Mouse (Mus musculus): ENCODE data around the gene Ltv1. TPM values are rescaled to one million over a fixed set of nuclear protein-coding genes. Genes with fewer than 3 reads are reported as not detected.

Ltv1 gene
- polyA plus RNA-seq, 1 experiment: 22.9 TPM

DNA sequence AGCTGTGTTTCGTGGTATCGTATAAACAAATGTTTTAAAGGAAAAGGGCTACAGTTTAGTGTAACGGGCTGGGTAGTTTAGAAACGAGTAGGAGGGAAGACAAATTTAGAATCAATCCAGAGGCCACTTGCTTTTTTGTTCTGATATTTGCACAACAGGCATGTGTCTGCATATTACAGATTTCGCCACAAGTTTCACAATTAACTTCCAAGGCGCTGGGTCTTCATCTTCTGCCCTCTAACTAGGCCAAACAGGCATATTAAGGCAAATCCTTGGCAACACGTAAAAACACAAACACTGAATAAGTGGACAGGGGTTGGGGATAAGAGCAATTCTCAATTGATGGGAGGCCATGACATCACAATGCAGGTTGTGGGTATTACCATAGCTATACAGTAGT is 17.1 kb downstream of the Ltv1 start:
- TF ChIP-seq POLR2A (IDR thresholded peaks at IDR 0.05; ENCODE audit: extremely low read depth, insufficient read depth, low read length) (no peak), CTCF (IDR thresholded peaks at IDR 0.05; ENCODE audit: extremely low read depth, insufficient read depth, low read length) (no peak)
- Histone ChIP-seq H3K4me3 (ENCODE audit: insufficient read depth, low read length) (no peak overlapping the region), H3K27ac (ENCODE audit: insufficient read depth, low read length) (no peak overlapping the region), H3K4me1 (ENCODE audit: control insufficient read depth, insufficient read depth, low read length) (no peaks in the 10 kb centered on the region)

DNA sequence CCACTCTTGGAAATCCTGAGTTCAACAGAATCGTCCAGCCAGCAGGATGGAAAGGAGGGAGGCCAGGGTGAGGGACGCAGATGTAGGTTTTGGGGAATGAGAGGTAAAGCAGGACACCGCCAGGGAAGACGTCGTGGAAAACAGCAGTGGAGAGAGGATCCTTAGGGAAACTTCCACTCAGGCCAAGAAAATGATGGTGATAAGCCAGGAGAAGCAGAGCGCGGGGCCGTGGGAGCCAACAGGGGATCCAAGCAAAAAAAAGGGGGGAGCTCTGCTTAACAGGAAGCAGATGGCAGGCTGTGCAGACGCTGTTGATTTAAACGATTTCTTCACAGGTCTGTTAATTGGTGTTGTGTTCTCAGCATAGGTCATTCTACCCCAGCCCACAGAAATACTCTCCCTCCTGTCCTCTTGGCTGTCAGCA is 20.2 kb downstream of the Ltv1 start:
- no peak overlapping the region for H3K4me3 ChIP-seq (ENCODE audit: insufficient read depth, low read length)
- TF ChIP-seq POLR2A (IDR thresholded peaks at IDR 0.05; ENCODE audit: extremely low read depth, insufficient read depth, low read length): no peak
- no peak for TF ChIP-seq CTCF (IDR thresholded peaks at IDR 0.05; ENCODE audit: extremely low read depth, insufficient read depth, low read length)
- H3K4me1 ChIP-seq (ENCODE audit: control insufficient read depth, insufficient read depth, low read length): no peaks in the 10 kb centered on the region
- no peak overlapping the region for H3K27ac ChIP-seq (ENCODE audit: insufficient read depth, low read length)

DNA sequence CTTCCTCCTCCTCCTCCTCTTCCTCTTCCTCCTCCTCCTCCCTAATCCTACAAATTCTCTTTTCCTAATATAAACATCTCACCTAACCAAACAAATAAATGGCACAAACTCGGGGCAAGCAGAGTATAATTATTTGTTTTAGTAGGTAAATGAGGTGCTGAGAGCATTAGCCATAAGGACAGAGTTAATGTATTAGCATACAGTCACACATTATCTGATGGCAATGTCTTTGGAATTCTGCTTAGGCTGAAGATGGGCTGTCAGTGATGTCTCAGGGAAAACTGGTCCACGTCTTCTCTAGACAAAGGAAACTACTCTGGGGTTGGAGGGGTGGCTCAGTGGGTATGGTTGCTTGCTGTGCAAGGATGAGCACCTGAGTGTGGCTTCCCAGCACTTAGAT is 21.5 kb downstream of the Ltv1 start:
- no peak for TF ChIP-seq CTCF (IDR thresholded peaks at IDR 0.05; ENCODE audit: extremely low read depth, insufficient read depth, low read length)
- TF ChIP-seq POLR2A (IDR thresholded peaks at IDR 0.05; ENCODE audit: extremely low read depth, insufficient read depth, low read length): no peak
- H3K4me1 ChIP-seq (ENCODE audit: control insufficient read depth, insufficient read depth, low read length): no peaks in the 10 kb centered on the region
- no peak overlapping the region for H3K27ac ChIP-seq (ENCODE audit: insufficient read depth, low read length)
- no peak overlapping the region for H3K4me3 ChIP-seq (ENCODE audit: insufficient read depth, low read length)

- Histone ChIP-seq H3K27ac (ENCODE audit: insufficient read depth, low read length) (no peak overlapping the region), H3K4me1 (ENCODE audit: control insufficient read depth, insufficient read depth, low read length) (no peaks in the 10 kb centered on the region), H3K4me3 (ENCODE audit: insufficient read depth, low read length) (no peak overlapping the region)
- TF ChIP-seq CTCF (IDR thresholded peaks at IDR 0.05; ENCODE audit: extremely low read depth, insufficient read depth, low read length) (no peak), POLR2A (IDR thresholded peaks at IDR 0.05; ENCODE audit: extremely low read depth, insufficient read depth, low read length) (no peak)
Observed at GRCm38 (mm10) chr10:13170739-13171448, 22.1 kb downstream of the Ltv1 start.

- H3K4me1 ChIP-seq (ENCODE audit: control insufficient read depth, insufficient read depth, low read length): no peaks in the 10 kb centered on the region
- no peak for TF ChIP-seq POLR2A (IDR thresholded peaks at IDR 0.05; ENCODE audit: extremely low read depth, insufficient read depth, low read length)
- no peak for TF ChIP-seq CTCF (IDR thresholded peaks at IDR 0.05; ENCODE audit: extremely low read depth, insufficient read depth, low read length)
- H3K4me3 ChIP-seq (ENCODE audit: insufficient read depth, low read length): no peak overlapping the region
- no peak overlapping the region for H3K27ac ChIP-seq (ENCODE audit: insufficient read depth, low read length)
Observed at GRCm38 (mm10) chr10:13168461-13168860, 24.5 kb downstream of the Ltv1 start.

DNA sequence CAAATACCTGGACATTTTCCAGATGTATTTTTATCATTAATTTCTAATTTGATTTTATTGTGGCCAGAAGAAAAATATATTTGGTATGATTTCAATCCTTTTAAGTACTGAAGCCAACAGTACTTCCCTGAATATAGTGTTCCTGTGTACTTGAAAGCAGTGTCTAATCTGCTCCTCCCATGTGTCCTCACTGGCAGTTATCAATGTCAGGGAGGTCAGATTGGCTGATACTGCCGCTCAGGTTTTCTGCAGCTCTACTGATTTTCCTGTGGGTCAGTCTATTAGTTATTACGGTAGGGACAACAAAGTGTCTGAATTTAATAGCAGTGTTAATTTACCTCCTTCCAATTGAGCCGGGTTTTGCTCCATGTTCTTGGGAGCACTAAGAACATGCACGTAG is 30.9 kb downstream of the Ltv1 start:
- no peak for TF ChIP-seq CTCF (IDR thresholded peaks at IDR 0.05; ENCODE audit: extremely low read depth, insufficient read depth, low read length)
- no peak for TF ChIP-seq POLR2A (IDR thresholded peaks at IDR 0.05; ENCODE audit: extremely low read depth, insufficient read depth, low read length)
- Histone ChIP-seq H3K27ac (ENCODE audit: insufficient read depth, low read length) (no peak overlapping the region), H3K4me3 (ENCODE audit: insufficient read depth, low read length) (no peak overlapping the region), H3K4me1 (ENCODE audit: control insufficient read depth, insufficient read depth, low read length) (no peaks in the 10 kb centered on the region)

DNA sequence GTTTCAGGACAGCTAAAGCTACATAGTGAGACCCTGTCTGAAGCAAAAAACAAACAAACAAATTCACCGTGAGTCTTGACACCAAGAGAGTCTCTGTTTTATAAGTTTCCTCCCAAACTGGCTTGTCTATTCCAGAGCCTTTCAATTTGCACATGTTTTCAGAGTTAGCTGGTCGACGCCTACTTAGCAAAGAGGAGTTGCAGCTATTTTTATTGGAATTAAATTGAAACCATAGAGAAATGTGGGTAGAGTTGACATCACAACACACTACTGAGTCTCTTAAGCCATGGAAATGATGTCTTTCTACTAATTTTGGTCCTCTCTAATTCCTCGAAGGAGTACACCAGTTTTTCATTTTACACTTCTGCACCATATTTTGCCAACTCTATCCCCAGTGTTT is 32.1 kb downstream of the Ltv1 start:
- Histone ChIP-seq H3K4me3 (ENCODE audit: insufficient read depth, low read length) (no peak overlapping the region), H3K27ac (ENCODE audit: insufficient read depth, low read length) (no peak overlapping the region), H3K4me1 (ENCODE audit: control insufficient read depth, insufficient read depth, low read length) (no peaks in the 10 kb centered on the region)
- TF ChIP-seq POLR2A (IDR thresholded peaks at IDR 0.05; ENCODE audit: extremely low read depth, insufficient read depth, low read length) (no peak), CTCF (IDR thresholded peaks at IDR 0.05; ENCODE audit: extremely low read depth, insufficient read depth, low read length) (no peak)

DNA sequence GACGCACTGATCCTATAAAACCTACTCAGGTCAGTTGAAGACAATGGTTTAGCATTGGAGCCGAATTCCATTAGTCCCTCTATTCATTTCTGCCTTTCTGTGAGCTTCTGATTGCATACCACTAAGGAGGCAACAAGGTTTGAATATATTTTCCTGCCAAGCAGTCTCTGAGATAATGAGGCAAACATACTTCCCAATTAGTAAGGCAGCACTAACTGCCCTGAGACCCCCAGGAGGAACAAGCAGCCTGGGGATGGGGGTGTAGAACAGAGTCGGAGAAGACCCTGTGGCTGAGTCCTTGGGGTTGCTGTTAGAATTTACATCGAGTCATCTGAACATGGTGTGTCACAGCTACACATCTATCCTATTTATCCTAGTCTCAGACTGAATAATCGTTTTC is 37.6 kb downstream of the Ltv1 start:
- no peak overlapping the region for H3K4me3 ChIP-seq (ENCODE audit: insufficient read depth, low read length)
- no peak overlapping the region for H3K27ac ChIP-seq (ENCODE audit: insufficient read depth, low read length)
- no peak for TF ChIP-seq CTCF (IDR thresholded peaks at IDR 0.05; ENCODE audit: extremely low read depth, insufficient read depth, low read length)
- TF ChIP-seq POLR2A (IDR thresholded peaks at IDR 0.05; ENCODE audit: extremely low read depth, insufficient read depth, low read length): no peak
- H3K4me1 ChIP-seq (ENCODE audit: control insufficient read depth, insufficient read depth, low read length): no peaks in the 10 kb centered on the region

GRCm38 (mm10) chr10:13152811-13153364 is 40.1 kb downstream of the Ltv1 start:
- Histone ChIP-seq H3K27ac (ENCODE audit: insufficient read depth, low read length) (no peak overlapping the region), H3K4me3 (ENCODE audit: insufficient read depth, low read length) (no peak overlapping the region), H3K4me1 (ENCODE audit: control insufficient read depth, insufficient read depth, low read length) (no peaks in the 10 kb centered on the region)
- TF ChIP-seq POLR2A (IDR thresholded peaks at IDR 0.05; ENCODE audit: extremely low read depth, insufficient read depth, low read length) (no peak), CTCF (IDR thresholded peaks at IDR 0.05; ENCODE audit: extremely low read depth, insufficient read depth, low read length) (no peak)

- Histone ChIP-seq H3K27ac (ENCODE audit: insufficient read depth, low read length) (no peak overlapping the region), H3K4me3 (ENCODE audit: insufficient read depth, low read length) (no peak overlapping the region), H3K4me1 (ENCODE audit: control insufficient read depth, insufficient read depth, low read length) (no peaks in the 10 kb centered on the region)
- TF ChIP-seq POLR2A (IDR thresholded peaks at IDR 0.05; ENCODE audit: extremely low read depth, insufficient read depth, low read length): no peak
- TF ChIP-seq CTCF (IDR thresholded peaks at IDR 0.05; ENCODE audit: extremely low read depth, insufficient read depth, low read length): no peak
Observed at GRCm38 (mm10) chr10:13151353-13151752, 41.6 kb downstream of the Ltv1 start.

All from cortical plate, adult 2 months (tissue).